In genomic region chr8:78050768-78051167, GRCm38 (mm10) we compare ENCODE assay signal across 29 mouse cellular contexts.
DNase-seq lines count a peak whose midpoint lies in the region; ATAC-seq and TF ChIP-seq lines count a peak whose summit lies in the region.
"Had no signal": no experiment of that assay in that cellular context is flagged by ENCODE, and none has a peak within 500 bp of the region (broad histone marks: within the 10 kb centered on the region; RNA-seq: fewer than 3 reads in every experiment).

No protein-coding gene starts in this region.

- H3K36me3 ChIP-seq in forebrain, postnatal 0 days (ENCODE audit: insufficient read depth): no peaks in the 10 kb centered on the region
- H3K36me3 ChIP-seq in forebrain, embryonic 14.5 days (ENCODE audit: control insufficient read depth, insufficient read depth, low read length): no peaks in the 10 kb centered on the region
- no peaks in the 10 kb centered on the region for H3K36me3 ChIP-seq in hindbrain, postnatal 0 days (ENCODE audit: insufficient read depth, low read length)
- no peaks in the 10 kb centered on the region for H3K36me3 ChIP-seq in hindbrain, embryonic 16.5 days (ENCODE audit: control insufficient read depth, insufficient read depth, low read length)
- no peaks in the 10 kb centered on the region for H3K36me3 ChIP-seq in limb, embryonic 11.5 days (ENCODE audit: control insufficient read depth, insufficient read depth, low read length)
- H3K36me3 ChIP-seq in limb, embryonic 10.5 days: no peaks in the 10 kb centered on the region
- H3K36me3 ChIP-seq in midbrain, embryonic 14.5 days (ENCODE audit: control insufficient read depth, insufficient read depth, low read length): no peaks in the 10 kb centered on the region
- no peaks in the 10 kb centered on the region for H3K36me3 ChIP-seq in midbrain, embryonic 13.5 days
- H3K36me3 ChIP-seq: G1E; heart, embryonic 13.5 days; hindbrain, embryonic 12.5 days; liver, embryonic 15.5 days; neural tube, embryonic 15.5 days; stomach, embryonic 15.5 days had no signal

- no peak overlapping the region for H3K4me2 ChIP-seq in forebrain, postnatal 0 days (ENCODE audit: low read depth)
- no peak overlapping the region for H3K4me2 ChIP-seq in forebrain, embryonic 14.5 days (ENCODE audit: low read length)
- H3K4me2 ChIP-seq in hindbrain, postnatal 0 days (ENCODE audit: low read depth, low read length): no peak overlapping the region
- no peak overlapping the region for H3K4me2 ChIP-seq in hindbrain, embryonic 16.5 days (ENCODE audit: low read length)
- no peak overlapping the region for H3K4me2 ChIP-seq in limb, embryonic 11.5 days (ENCODE audit: low read depth, severe bottlenecking)
- H3K4me2 ChIP-seq in midbrain, embryonic 14.5 days (ENCODE audit: low read length): no peak overlapping the region
- no peak overlapping the region for H3K4me2 ChIP-seq in midbrain, embryonic 13.5 days (replicated peaks)
- H3K4me2 ChIP-seq: forebrain, embryonic 13.5 days; heart, embryonic 13.5 days; hindbrain, embryonic 12.5 days; liver, embryonic 15.5 days; neural tube, embryonic 15.5 days; stomach, embryonic 15.5 days had no signal

- 89% methylated on average over 3 of the region's 3 CpGs for WGBS in forebrain, postnatal 0 days
- 82% methylated on average over 3 of the region's 3 CpGs for WGBS in forebrain, embryonic 14.5 days
- 77% methylated on average over 3 of the region's 3 CpGs for WGBS in hindbrain, postnatal 0 days
- 81% methylated on average over 3 of the region's 3 CpGs for WGBS in hindbrain, embryonic 16.5 days
- WGBS in limb, embryonic 11.5 days: 65% methylated on average over 3 of the region's 3 CpGs
- 83% methylated on average over 3 of the region's 3 CpGs for WGBS in limb, embryonic 10.5 days
- WGBS in midbrain, embryonic 14.5 days: 84% methylated on average over 3 of the region's 3 CpGs
- 86% methylated on average over 3 of the region's 3 CpGs for WGBS in midbrain, embryonic 13.5 days

- H3K4me3 ChIP-seq in forebrain, postnatal 0 days (ENCODE audit: low read depth, low read length): no peak overlapping the region
- no peak overlapping the region for H3K4me3 ChIP-seq in forebrain, embryonic 14.5 days (ENCODE audit: low read depth, low read length)
- H3K4me3 ChIP-seq in hindbrain, postnatal 0 days (ENCODE audit: low read length): no peak overlapping the region
- no peak overlapping the region for H3K4me3 ChIP-seq in hindbrain, embryonic 16.5 days (ENCODE audit: low read length)
- no peak overlapping the region for H3K4me3 ChIP-seq in limb, embryonic 11.5 days (ENCODE audit: low read depth, low read length)
- no peak overlapping the region for H3K4me3 ChIP-seq in limb, embryonic 10.5 days
- no peak overlapping the region for H3K4me3 ChIP-seq in midbrain, embryonic 14.5 days (replicated peaks; ENCODE audit: low read depth, low read length)
- no peak overlapping the region for H3K4me3 ChIP-seq in midbrain, embryonic 13.5 days (replicated peaks)
- H3K4me3 ChIP-seq: forebrain, embryonic 13.5 days; heart, embryonic 13.5 days; hindbrain, embryonic 12.5 days; liver, embryonic 15.5 days; neural tube, embryonic 15.5 days; stomach, embryonic 15.5 days had no signal

- peak; percentile 47 for TF ChIP-seq CTCF in forebrain, postnatal 0 days (IDR thresholded peaks at IDR 0.05; ENCODE audit: low read depth)
- peak; percentile 47; the same call in 1 of the 2 replicates for TF ChIP-seq CTCF in hindbrain, postnatal 0 days (IDR thresholded peaks at IDR 0.05; ENCODE audit: low read depth)

- no peak overlapping the region for H3K9ac ChIP-seq in forebrain, postnatal 0 days
- H3K9ac ChIP-seq in forebrain, embryonic 14.5 days (ENCODE audit: low read length): no peak overlapping the region
- no peak overlapping the region for H3K9ac ChIP-seq in hindbrain, postnatal 0 days (replicated peaks; ENCODE audit: low read length)
- no peak overlapping the region for H3K9ac ChIP-seq in hindbrain, embryonic 16.5 days (ENCODE audit: low read depth, low read length)
- H3K9ac ChIP-seq in limb, embryonic 11.5 days (ENCODE audit: low read length): no peak overlapping the region
- H3K9ac ChIP-seq in midbrain, embryonic 14.5 days (replicated peaks; ENCODE audit: low read length): no peak overlapping the region
- H3K9ac ChIP-seq in midbrain, embryonic 13.5 days (replicated peaks): no peak overlapping the region
- H3K9ac ChIP-seq: forebrain, embryonic 13.5 days; heart, embryonic 13.5 days; hindbrain, embryonic 12.5 days; liver, embryonic 15.5 days; neural tube, embryonic 15.5 days; stomach, embryonic 15.5 days had no signal

- H3K9me3 ChIP-seq in forebrain, postnatal 0 days (ENCODE audit: low read length): no peaks in the 10 kb centered on the region
- no peaks in the 10 kb centered on the region for H3K9me3 ChIP-seq in forebrain, embryonic 14.5 days (replicated peaks; ENCODE audit: control insufficient read depth, low read length)
- H3K9me3 ChIP-seq in hindbrain, postnatal 0 days (ENCODE audit: low read length): no peaks in the 10 kb centered on the region
- no peaks in the 10 kb centered on the region for H3K9me3 ChIP-seq in hindbrain, embryonic 16.5 days (ENCODE audit: control insufficient read depth, low read length)
- H3K9me3 ChIP-seq in limb, embryonic 11.5 days (ENCODE audit: control insufficient read depth, low read length): no peaks in the 10 kb centered on the region
- no peaks in the 10 kb centered on the region for H3K9me3 ChIP-seq in limb, embryonic 10.5 days (replicated peaks)
- no peaks in the 10 kb centered on the region for H3K9me3 ChIP-seq in midbrain, embryonic 14.5 days (ENCODE audit: control insufficient read depth, low read length)
- no peaks in the 10 kb centered on the region for H3K9me3 ChIP-seq in midbrain, embryonic 13.5 days
- H3K9me3 ChIP-seq: G1E; hindbrain, embryonic 12.5 days; liver, embryonic 15.5 days; neural tube, embryonic 15.5 days; stomach, embryonic 15.5 days had no signal

- no peak overlapping the region for H3K27ac ChIP-seq in forebrain, postnatal 0 days (ENCODE audit: low read depth, low read length)
- no peak overlapping the region for H3K27ac ChIP-seq in forebrain, embryonic 14.5 days (ENCODE audit: low read depth, low read length)
- H3K27ac ChIP-seq in hindbrain, postnatal 0 days: no peak overlapping the region
- H3K27ac ChIP-seq in hindbrain, embryonic 16.5 days (ENCODE audit: low read depth, low read length): no peak overlapping the region
- no peak overlapping the region for H3K27ac ChIP-seq in limb, embryonic 11.5 days (replicated peaks; ENCODE audit: low read depth, low read length)
- no peak overlapping the region for H3K27ac ChIP-seq in limb, embryonic 10.5 days
- H3K27ac ChIP-seq in midbrain, embryonic 14.5 days (replicated peaks; ENCODE audit: low read depth, low read length): no peak overlapping the region
- H3K27ac ChIP-seq in midbrain, embryonic 13.5 days: no peak overlapping the region
- H3K27ac ChIP-seq: forebrain, embryonic 13.5 days; heart, embryonic 13.5 days; hindbrain, embryonic 12.5 days; liver, embryonic 15.5 days; neural tube, embryonic 15.5 days; stomach, embryonic 15.5 days had no signal

- H3K4me1 ChIP-seq in forebrain, postnatal 0 days (ENCODE audit: insufficient read depth): no peaks in the 10 kb centered on the region
- H3K4me1 ChIP-seq in forebrain, embryonic 14.5 days (ENCODE audit: control insufficient read depth, insufficient read depth, low read length): no peaks in the 10 kb centered on the region
- H3K4me1 ChIP-seq in hindbrain, postnatal 0 days (ENCODE audit: insufficient read depth, low read length): no peaks in the 10 kb centered on the region
- H3K4me1 ChIP-seq in hindbrain, embryonic 16.5 days (ENCODE audit: control insufficient read depth, insufficient read depth, low read depth, low read length): no peaks in the 10 kb centered on the region
- 0 out of 2 replicates have a peak, but pooled peaks cover 3% of the 10 kb centered on the region for H3K4me1 ChIP-seq in limb, embryonic 11.5 days (ENCODE audit: control insufficient read depth, insufficient read depth, low read length)
- H3K4me1 ChIP-seq in limb, embryonic 10.5 days: peaks cover 12% of the 10 kb centered on the region
- no peaks in the 10 kb centered on the region for H3K4me1 ChIP-seq in midbrain, embryonic 14.5 days (ENCODE audit: control insufficient read depth, insufficient read depth, low read length)
- H3K4me1 ChIP-seq in midbrain, embryonic 13.5 days (replicated peaks): no peaks in the 10 kb centered on the region
- H3K4me1 ChIP-seq: forebrain, embryonic 13.5 days; liver, embryonic 15.5 days; neural tube, embryonic 15.5 days; stomach, embryonic 15.5 days had no signal

- no peaks in the 10 kb centered on the region for H3K27me3 ChIP-seq in forebrain, postnatal 0 days (ENCODE audit: insufficient read depth, low read length)
- H3K27me3 ChIP-seq in forebrain, embryonic 14.5 days (replicated peaks; ENCODE audit: control insufficient read depth, insufficient read depth, low read length): no peaks in the 10 kb centered on the region
- no peaks in the 10 kb centered on the region for H3K27me3 ChIP-seq in hindbrain, postnatal 0 days (ENCODE audit: insufficient read depth, low read length)
- H3K27me3 ChIP-seq in hindbrain, embryonic 16.5 days (replicated peaks; ENCODE audit: control insufficient read depth, insufficient read depth, low read length): no peaks in the 10 kb centered on the region
- no peaks in the 10 kb centered on the region for H3K27me3 ChIP-seq in limb, embryonic 11.5 days (ENCODE audit: control insufficient read depth, insufficient read depth, low read length)
- no peaks in the 10 kb centered on the region for H3K27me3 ChIP-seq in limb, embryonic 10.5 days (ENCODE audit: low read depth, poor library complexity, severe bottlenecking)
- H3K27me3 ChIP-seq in midbrain, embryonic 14.5 days (ENCODE audit: control insufficient read depth, insufficient read depth, low read length): no peaks in the 10 kb centered on the region
- no peaks in the 10 kb centered on the region for H3K27me3 ChIP-seq in midbrain, embryonic 13.5 days
- H3K27me3 ChIP-seq: forebrain, embryonic 13.5 days; heart, embryonic 13.5 days; hindbrain, embryonic 12.5 days; liver, embryonic 15.5 days; neural tube, embryonic 15.5 days; stomach, embryonic 15.5 days had no signal

- peak; percentile 18 for DNase-seq in forebrain, postnatal 0 days
- no peak for DNase-seq in forebrain, embryonic 14.5 days (ENCODE audit: low spot score)
- DNase-seq in hindbrain, postnatal 0 days (ENCODE audit: low spot score): peak; percentile 45
- peak; percentile 13 for DNase-seq in limb, embryonic 11.5 days (ENCODE audit: low spot score)
- DNase-seq in limb, embryonic 10.5 days (ENCODE audit: low spot score): no peak
- DNase-seq in midbrain, embryonic 14.5 days: peak; percentile 40
- DNase-seq: adrenal gland, adult 8-10 months; cerebellum, adult 2 months; cerebellum, postnatal 14 days; gastrocnemius, postnatal 25 days; heart, adult 18-20 months; heart, postnatal 36 days; kidney, adult 8-10 months; kidney, postnatal 14 days; left cerebral cortex, postnatal 4 days; lung, postnatal 14 days; retina, postnatal 1 day; right cerebral cortex, postnatal 14 days; thymus, adult 18-20 months; thymus, postnatal 25 days had no signal

- no peak for ATAC-seq in forebrain, postnatal 0 days
- no peak for ATAC-seq in forebrain, embryonic 14.5 days
- ATAC-seq in hindbrain, postnatal 0 days: no peak
- no peak for ATAC-seq in hindbrain, embryonic 16.5 days
- ATAC-seq in limb, embryonic 11.5 days (ENCODE audit: insufficient number of reproducible peaks, low FRiP score, low TSS enrichment, low read depth): no peak
- no peak for ATAC-seq in midbrain, embryonic 14.5 days (ENCODE audit: low FRiP score, low TSS enrichment)
- ATAC-seq in midbrain, embryonic 13.5 days: no peak
- ATAC-seq: forebrain, embryonic 13.5 days had no signal

Comparison
In these comparisons a context has a peak if more than half of its experiments do, and no peak if none do; other contexts are left out.
1. DNase-seq: peak in forebrain, postnatal 0 days (single experiment), hindbrain, postnatal 0 days (single experiment), limb, embryonic 11.5 days (single experiment) and midbrain, embryonic 14.5 days (single experiment); none in forebrain, embryonic 14.5 days (single experiment) and limb, embryonic 10.5 days (single experiment).